Mouse (Mus musculus) gastrocnemius, postnatal 25 days (tissue): ENCODE measurements at regions not wholly inside any gene's neighbourhood (a gene's known extent, or its start where the extent isn't known, plus 50 kb on each side); places are given as distances from the start of the nearest gene placed in this dataset.

Experiments used
- DNase-seq: peaks from one replicate; pipeline ENCODE4 v3.0.0; 2022

DNA sequence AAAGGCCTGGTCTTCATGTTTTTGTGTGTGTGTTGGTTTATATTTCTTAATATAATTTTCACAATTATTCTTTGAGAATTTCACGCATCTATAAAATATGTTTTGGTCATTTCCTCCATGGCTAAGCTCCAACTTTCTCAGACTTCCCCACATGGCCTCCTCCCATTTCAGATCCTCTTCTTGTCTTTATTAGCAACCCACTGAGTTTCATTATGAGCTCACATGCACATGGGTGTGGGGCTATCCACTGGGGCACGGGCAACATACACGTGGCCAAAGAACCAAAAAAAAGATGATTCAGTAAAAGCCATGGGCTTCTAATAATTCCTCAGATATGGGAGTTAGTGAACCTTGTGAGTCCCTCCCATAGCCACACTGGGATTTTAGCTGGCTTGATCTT, 50.1 kb upstream of the Mpp6 start:
- no peak for DNase-seq
